Comparison of ENCODE assay signal across 16 mouse cellular contexts in genomic region chr1:187362536-187362935, GRCm38 (mm10).
"Had no signal": no experiment of that assay in that cellular context is flagged by ENCODE, and none has a peak within 500 bp of the region (broad histone marks: within the 10 kb centered on the region; RNA-seq: fewer than 3 reads in every experiment).

No protein-coding gene starts in this region.

- H3K4me1 ChIP-seq: stomach, embryonic 15.5 days had no signal

- H3K9me3 ChIP-seq: neural tube, embryonic 13.5 days; neural tube, embryonic 15.5 days; stomach, embryonic 15.5 days had no signal

- H3K27ac ChIP-seq: neural tube, embryonic 13.5 days; neural tube, embryonic 15.5 days; stomach, embryonic 15.5 days; stomach, postnatal 0 days had no signal

- H3K27me3 ChIP-seq: neural tube, embryonic 13.5 days; neural tube, embryonic 15.5 days; stomach, embryonic 15.5 days had no signal

- H3K4me3 ChIP-seq: neural tube, embryonic 13.5 days; neural tube, embryonic 15.5 days; stomach, embryonic 15.5 days had no signal

- H3K36me3 ChIP-seq: neural tube, embryonic 13.5 days; neural tube, embryonic 15.5 days; stomach, embryonic 15.5 days had no signal

- DNase-seq: retina, postnatal 1 day; right cerebral cortex, adult 18-20 months; right cerebral cortex, postnatal 14 days; right cerebral cortex, postnatal 25 days; right cerebral cortex, postnatal 4 days; spleen, adult 18-20 months; thymus, adult 18-20 months; thymus, adult 2 months; thymus, postnatal 14 days; thymus, postnatal 25 days; thymus, postnatal 36 days; thymus, postnatal 4 days had no signal
